Comparison of ENCODE assay signal across 10 mouse cellular contexts in the genomic region with DNA sequence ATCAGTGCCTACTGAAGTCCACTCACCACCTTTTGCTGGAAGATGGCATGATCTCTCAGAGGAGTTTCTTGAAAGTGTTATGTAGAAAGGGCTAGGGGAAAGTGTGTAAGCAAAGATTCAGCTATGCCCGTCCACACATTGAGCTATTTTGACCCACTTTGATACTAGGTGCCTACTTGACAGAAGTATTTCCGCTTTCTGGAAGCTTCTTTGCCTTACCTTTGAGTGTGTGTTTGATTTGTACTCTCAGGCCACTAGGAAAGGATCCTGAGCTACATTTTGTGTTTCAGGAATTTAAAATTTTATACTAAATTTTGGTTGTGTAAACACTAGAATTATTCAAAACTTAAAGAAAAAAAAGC.
DNase-seq lines count a peak whose midpoint lies in the region; ATAC-seq and TF ChIP-seq lines count a peak whose summit lies in the region.
"Had no signal": no experiment of that assay in that cellular context is flagged by ENCODE, and none has a peak within 500 bp of the region (broad histone marks: within the 10 kb centered on the region; RNA-seq: fewer than 3 reads in every experiment).

No protein-coding gene starts in this region.

- no peak for ATAC-seq in lung, embryonic 14.5 days (ENCODE audit: insufficient read depth)
- ATAC-seq in forebrain, embryonic 14.5 days: no peak
- no peak for ATAC-seq in limb, embryonic 11.5 days (ENCODE audit: insufficient number of reproducible peaks, low FRiP score, low TSS enrichment, low read depth)
- no peak for ATAC-seq in neural tube, embryonic 13.5 days (ENCODE audit: low read depth)
- ATAC-seq in monocyte, adult 5-6 weeks (replicated peaks; ENCODE audit: insufficient number of reproducible peaks, low FRiP score, low TSS enrichment, poor library complexity, severe bottlenecking): no peak

- 49% methylated on average over 2 of the region's 2 CpGs for WGBS in lung, embryonic 14.5 days
- WGBS in forebrain, embryonic 14.5 days: 49% methylated on average over 2 of the region's 2 CpGs
- WGBS in limb, embryonic 11.5 days: 84% methylated on average over 2 of the region's 2 CpGs
- WGBS in neural tube, embryonic 13.5 days: 82% methylated on average over 2 of the region's 2 CpGs

- no peaks in the 10 kb centered on the region for H3K27me3 ChIP-seq in lung, embryonic 14.5 days (ENCODE audit: insufficient read depth, low read length)
- H3K27me3 ChIP-seq in forebrain, embryonic 14.5 days (replicated peaks; ENCODE audit: control insufficient read depth, insufficient read depth, low read length): no peaks in the 10 kb centered on the region
- no peaks in the 10 kb centered on the region for H3K27me3 ChIP-seq in limb, embryonic 11.5 days (ENCODE audit: control insufficient read depth, insufficient read depth, low read length)
- no peaks in the 10 kb centered on the region for H3K27me3 ChIP-seq in neural tube, embryonic 13.5 days
- H3K27me3 ChIP-seq: megakaryocyte, embryonic 14.5 days had no signal

- H3K27ac ChIP-seq in lung, embryonic 14.5 days (ENCODE audit: low read depth): peak overlapping the region; percentile 62; the same call in 1 of the 2 replicates
- 0 out of 2 replicates have a peak overlapping the region, but pooled peaks have one; percentile 79 for H3K27ac ChIP-seq in forebrain, embryonic 14.5 days (ENCODE audit: low read depth, low read length)
- H3K27ac ChIP-seq in limb, embryonic 11.5 days (replicated peaks; ENCODE audit: low read depth, low read length): peak overlapping the region; percentile 76
- peak overlapping the region; percentile 89 for H3K27ac ChIP-seq in neural tube, embryonic 13.5 days (replicated peaks)

- 0 out of 2 replicates have a peak, but pooled peaks cover 9% of the 10 kb centered on the region for H3K4me1 ChIP-seq in lung, embryonic 14.5 days (ENCODE audit: insufficient read depth)
- peaks cover 13% of the 10 kb centered on the region for H3K4me1 ChIP-seq in forebrain, embryonic 14.5 days (ENCODE audit: control insufficient read depth, insufficient read depth, low read length)
- peaks cover 23% of the 10 kb centered on the region for H3K4me1 ChIP-seq in limb, embryonic 11.5 days (ENCODE audit: control insufficient read depth, insufficient read depth, low read length)
- peaks cover 29% of the 10 kb centered on the region for H3K4me1 ChIP-seq in neural tube, embryonic 13.5 days (replicated peaks)

- no peak for TF ChIP-seq CTCF in lung, embryonic 14.5 days (IDR thresholded peaks at IDR 0.05; ENCODE audit: low read depth)

- H3K9me3 ChIP-seq in lung, embryonic 14.5 days (ENCODE audit: low read depth, low read length): no peaks in the 10 kb centered on the region
- no peaks in the 10 kb centered on the region for H3K9me3 ChIP-seq in forebrain, embryonic 14.5 days (replicated peaks; ENCODE audit: control insufficient read depth, low read length)
- no peaks in the 10 kb centered on the region for H3K9me3 ChIP-seq in limb, embryonic 11.5 days (ENCODE audit: control insufficient read depth, low read length)
- no peaks in the 10 kb centered on the region for H3K9me3 ChIP-seq in neural tube, embryonic 13.5 days
- H3K9me3 ChIP-seq: megakaryocyte, embryonic 14.5 days had no signal

- no peak overlapping the region for H3K4me2 ChIP-seq in lung, embryonic 14.5 days
- peak overlapping the region; percentile 34 for H3K4me2 ChIP-seq in forebrain, embryonic 14.5 days (ENCODE audit: low read length)
- H3K4me2 ChIP-seq in limb, embryonic 11.5 days (ENCODE audit: low read depth, severe bottlenecking): no peak overlapping the region; the same call in 1 of the 2 replicates
- peak overlapping the region; percentile 46 for H3K4me2 ChIP-seq in neural tube, embryonic 13.5 days

- no peaks in the 10 kb centered on the region for H3K36me3 ChIP-seq in lung, embryonic 14.5 days (ENCODE audit: insufficient read depth)
- H3K36me3 ChIP-seq in forebrain, embryonic 14.5 days (ENCODE audit: control insufficient read depth, insufficient read depth, low read length): no peaks in the 10 kb centered on the region; the same call in 1 of the 2 replicates
- no peaks in the 10 kb centered on the region for H3K36me3 ChIP-seq in limb, embryonic 11.5 days (ENCODE audit: control insufficient read depth, insufficient read depth, low read length)
- H3K36me3 ChIP-seq in neural tube, embryonic 13.5 days: no peaks in the 10 kb centered on the region

- no peak overlapping the region for H3K9ac ChIP-seq in lung, embryonic 14.5 days
- no peak overlapping the region for H3K9ac ChIP-seq in forebrain, embryonic 14.5 days (ENCODE audit: low read length)
- H3K9ac ChIP-seq in limb, embryonic 11.5 days (ENCODE audit: low read length): 0 out of 2 replicates have a peak overlapping the region, but pooled peaks have one; percentile 40
- H3K9ac ChIP-seq in neural tube, embryonic 13.5 days: 0 out of 2 replicates have a peak overlapping the region, but pooled peaks have one; percentile 26

- no peak overlapping the region for H3K4me3 ChIP-seq in lung, embryonic 14.5 days (ENCODE audit: low read depth, low read length)
- H3K4me3 ChIP-seq in forebrain, embryonic 14.5 days (ENCODE audit: low read depth, low read length): no peak overlapping the region
- H3K4me3 ChIP-seq in limb, embryonic 11.5 days (ENCODE audit: low read depth, low read length): no peak overlapping the region
- H3K4me3 ChIP-seq in neural tube, embryonic 13.5 days: no peak overlapping the region
- H3K4me3 ChIP-seq: megakaryocyte, embryonic 14.5 days had no signal

- DNase-seq in lung, embryonic 14.5 days: no peak
- no peak for DNase-seq in lung, adult 18-20 months
- no peak for DNase-seq in forebrain, embryonic 14.5 days (ENCODE audit: low spot score)
- no peak for DNase-seq in limb, embryonic 11.5 days (ENCODE audit: low spot score)
- no peak for DNase-seq in spleen, adult 18-20 months
- DNase-seq in right cerebral cortex, postnatal 36 days (ENCODE audit: low spot score in 2 of 2): no peak
- DNase-seq: liver had no signal

Comparison
In these comparisons a context has a peak if more than half of its experiments do, and no peak if none do; other contexts are left out.
1. H3K4me2 ChIP-seq: peak in forebrain, embryonic 14.5 days (single experiment) and neural tube, embryonic 13.5 days (single experiment); none in lung, embryonic 14.5 days (single experiment) and limb, embryonic 11.5 days (single experiment).
2. H3K9ac ChIP-seq: peak in limb, embryonic 11.5 days (single experiment) and neural tube, embryonic 13.5 days (single experiment); none in lung, embryonic 14.5 days (single experiment) and forebrain, embryonic 14.5 days (single experiment).
3. Peak in every context shown above with its lines, with median percentiles within 50 percentile points of each other: H3K27ac ChIP-seq.